Mouse (Mus musculus): ENCODE measurements around the gene Dhx32. TPM values are rescaled to one million over a fixed set of nuclear protein-coding genes. Genes with fewer than 3 reads are reported as not detected.

The Dhx32 gene
- polyA plus RNA-seq, 1 experiment = 29.8 TPM

DNA sequence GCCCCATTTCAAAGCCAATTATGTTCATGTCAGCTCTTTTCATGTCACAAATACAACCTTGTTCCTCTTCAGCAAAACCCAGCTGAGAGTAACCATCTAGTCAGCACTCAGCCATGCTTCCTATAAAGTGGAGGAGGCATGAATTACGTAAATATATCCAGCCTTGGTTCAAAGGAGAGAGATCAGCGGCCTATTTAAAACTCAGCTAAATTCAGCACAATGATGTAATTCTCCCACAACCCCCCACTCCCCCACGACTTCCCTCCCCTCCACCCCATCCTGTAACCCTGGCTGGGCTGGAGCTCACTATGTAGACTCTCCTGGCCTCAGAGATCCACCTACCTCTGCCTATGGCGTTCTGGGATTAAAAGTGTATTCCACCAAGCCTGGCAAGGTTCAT, 37.8 kb downstream of the Dhx32 start:
- peaks cover 35% of the 10 kb centered on the region for H3K36me3 ChIP-seq (ENCODE audit: control insufficient read depth, insufficient read depth, low read length)
- H3K4me1 ChIP-seq (ENCODE audit: control insufficient read depth, insufficient read depth, insufficient read length, low read length) = no peaks in the 10 kb centered on the region
- 0 out of 2 replicates have a peak overlapping the region, but pooled peaks have one; percentile 15 for H3K27ac ChIP-seq (ENCODE audit: insufficient read depth, low read depth, low read length)
- no peak overlapping the region for H3K4me3 ChIP-seq (ENCODE audit: low read depth, low read length)
- 72% methylated on average over 4 of the region's 4 CpGs for WGBS
- TF ChIP-seq POLR2A (IDR thresholded peaks at IDR 0.05; ENCODE audit: low read depth, low read length) = no peak
- H3K27me3 ChIP-seq (ENCODE audit: control insufficient read depth, insufficient read depth, low read length) = no peaks in the 10 kb centered on the region

DNA sequence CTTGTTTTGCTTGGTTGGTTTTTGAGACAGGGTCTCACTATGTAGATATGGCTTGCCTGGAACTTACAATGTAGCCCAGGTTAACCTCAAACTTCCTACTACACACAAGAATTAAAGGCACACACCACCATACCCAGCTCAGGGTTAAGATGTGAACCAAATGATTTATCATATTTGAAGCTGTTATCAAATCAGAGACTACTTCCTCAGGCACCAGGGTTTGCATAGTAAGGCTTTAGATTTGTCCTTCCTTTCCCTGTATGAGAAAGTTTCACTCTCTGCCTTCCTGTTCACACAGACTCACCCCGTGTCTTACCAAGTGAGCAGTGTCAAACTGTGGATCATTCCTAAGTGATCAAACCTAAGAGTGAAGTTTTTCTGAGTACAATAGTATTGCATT, 38.3 kb downstream of the Dhx32 start:
- no peaks in the 10 kb centered on the region for H3K27me3 ChIP-seq (ENCODE audit: control insufficient read depth, insufficient read depth, low read length)
- peaks cover 35% of the 10 kb centered on the region for H3K36me3 ChIP-seq (ENCODE audit: control insufficient read depth, insufficient read depth, low read length)
- H3K4me3 ChIP-seq (ENCODE audit: low read depth, low read length) = no peak overlapping the region
- TF ChIP-seq CTCF (IDR thresholded peaks at IDR 0.05; ENCODE audit: extremely low read depth, insufficient read length, insufficient replicate concordance, low read depth, low read length) (no peak), POLR2A (IDR thresholded peaks at IDR 0.05; ENCODE audit: low read depth, low read length) (no peak)
- no peaks in the 10 kb centered on the region for H3K4me1 ChIP-seq (ENCODE audit: control insufficient read depth, insufficient read depth, insufficient read length, low read length)
- WGBS = 60% methylated on average over 1 of the region's 1 CpGs
- 0 out of 2 replicates have a peak overlapping the region, but pooled peaks have one; percentile 15 for H3K27ac ChIP-seq (ENCODE audit: insufficient read depth, low read depth, low read length)

GRCm38 (mm10) chr7:133743611-133744010, 38.9 kb downstream of the Dhx32 start:
- H3K27ac ChIP-seq (ENCODE audit: insufficient read depth, low read depth, low read length) = no peak overlapping the region
- H3K4me3 ChIP-seq (ENCODE audit: low read depth, low read length) = no peak overlapping the region
- H3K36me3 ChIP-seq (ENCODE audit: control insufficient read depth, insufficient read depth, low read length) = peaks cover 34% of the 10 kb centered on the region
- no peaks in the 10 kb centered on the region for H3K4me1 ChIP-seq (ENCODE audit: control insufficient read depth, insufficient read depth, insufficient read length, low read length)
- TF ChIP-seq POLR2A (IDR thresholded peaks at IDR 0.05; ENCODE audit: low read depth, low read length) = no peak
- H3K27me3 ChIP-seq (ENCODE audit: control insufficient read depth, insufficient read depth, low read length) = no peaks in the 10 kb centered on the region
- WGBS = 79% methylated on average over 4 of the region's 4 CpGs

- Histone ChIP-seq H3K4me1 (ENCODE audit: control insufficient read depth, insufficient read depth, insufficient read length, low read length) (no peaks in the 10 kb centered on the region), H3K4me3 (ENCODE audit: low read depth, low read length) (no peak overlapping the region), H3K36me3 (ENCODE audit: control insufficient read depth, insufficient read depth, low read length) (peaks cover 28% of the 10 kb centered on the region), H3K27me3 (ENCODE audit: control insufficient read depth, insufficient read depth, low read length) (no peaks in the 10 kb centered on the region), H3K27ac (ENCODE audit: insufficient read depth, low read depth, low read length) (no peak overlapping the region)
- TF ChIP-seq POLR2A (IDR thresholded peaks at IDR 0.05; ENCODE audit: low read depth, low read length) = no peak
- no peak for TF ChIP-seq CTCF (IDR thresholded peaks at IDR 0.05; ENCODE audit: extremely low read depth, insufficient read length, insufficient replicate concordance, low read depth, low read length)
- 89% methylated on average over 12 of the region's 12 CpGs for WGBS
These were observed 39.8 kb downstream of the Dhx32 start for GRCm38 (mm10) chr7:133742530-133743325.

- H3K4me3 ChIP-seq (ENCODE audit: low read depth, low read length) = no peak overlapping the region
- 91% methylated on average over 7 of the region's 7 CpGs for WGBS
- TF ChIP-seq POLR2A (IDR thresholded peaks at IDR 0.05; ENCODE audit: low read depth, low read length) (no peak), CTCF (IDR thresholded peaks at IDR 0.05; ENCODE audit: extremely low read depth, insufficient read length, insufficient replicate concordance, low read depth, low read length) (no peak)
- no peak overlapping the region for H3K27ac ChIP-seq (ENCODE audit: insufficient read depth, low read depth, low read length)
- no peaks in the 10 kb centered on the region for H3K4me1 ChIP-seq (ENCODE audit: control insufficient read depth, insufficient read depth, insufficient read length, low read length)
- no peaks in the 10 kb centered on the region for H3K27me3 ChIP-seq (ENCODE audit: control insufficient read depth, insufficient read depth, low read length)
- peaks cover 28% of the 10 kb centered on the region for H3K36me3 ChIP-seq (ENCODE audit: control insufficient read depth, insufficient read depth, low read length)
These were observed 42.0 kb downstream of the Dhx32 start for GRCm38 (mm10) chr7:133740558-133740957.

GRCm38 (mm10) chr7:133731971-133732645, 50.4 kb downstream of the Dhx32 start:
- no peaks in the 10 kb centered on the region for H3K27me3 ChIP-seq (ENCODE audit: control insufficient read depth, insufficient read depth, low read length)
- no peak overlapping the region for H3K27ac ChIP-seq (ENCODE audit: insufficient read depth, low read depth, low read length)
- 56% methylated on average over 4 of the region's 4 CpGs for WGBS
- H3K36me3 ChIP-seq (ENCODE audit: control insufficient read depth, insufficient read depth, low read length) = peaks cover 26% of the 10 kb centered on the region
- H3K4me3 ChIP-seq (ENCODE audit: low read depth, low read length) = no peak overlapping the region
- H3K4me1 ChIP-seq (ENCODE audit: control insufficient read depth, insufficient read depth, insufficient read length, low read length) = no peaks in the 10 kb centered on the region
- TF ChIP-seq CTCF (IDR thresholded peaks at IDR 0.05; ENCODE audit: extremely low read depth, insufficient read length, insufficient replicate concordance, low read depth, low read length) (no peak), POLR2A (IDR thresholded peaks at IDR 0.05; ENCODE audit: low read depth, low read length) (no peak)
